Comparison of ENCODE assay signal across 7 mouse cellular contexts in the genomic region with DNA sequence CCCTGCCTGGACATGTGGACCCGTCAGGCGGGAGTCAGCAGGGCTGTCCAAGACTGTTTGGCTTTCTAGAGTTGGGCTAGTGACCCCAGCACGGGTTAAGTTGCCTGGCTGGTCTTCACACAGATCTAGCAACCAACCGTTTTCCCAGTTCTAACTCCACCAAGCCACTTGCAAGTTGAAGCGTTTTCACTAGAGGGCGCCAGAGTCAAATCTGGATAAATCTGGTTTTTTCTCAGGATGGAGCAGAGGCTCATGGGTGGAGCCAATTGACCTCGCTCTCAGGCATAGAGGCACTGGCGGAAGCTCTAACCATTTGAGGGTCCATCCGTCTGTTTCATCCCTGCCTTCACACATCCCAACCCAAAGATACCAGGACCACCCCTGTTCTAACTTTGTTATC. TPM values are rescaled to one million over a fixed set of nuclear protein-coding genes. Genes with fewer than 3 reads are reported as not detected.
DNase-seq lines count a peak whose midpoint lies in the region; ATAC-seq and TF ChIP-seq lines count a peak whose summit lies in the region.

No protein-coding gene starts in this region.

- H3K9ac ChIP-seq in ES-E14 (ENCODE audit: insufficient read depth, low read depth, low read length, poor library complexity, severe bottlenecking) = no peak overlapping the region; the same call in 1 of the 2 replicates
- H3K9ac ChIP-seq in intestine, postnatal 0 days (ENCODE audit: low read depth, low read length) = no peak overlapping the region
- no peak overlapping the region for H3K9ac ChIP-seq in liver, postnatal 0 days (replicated peaks)

- H3K4me2 ChIP-seq in intestine, postnatal 0 days (replicated peaks; ENCODE audit: low read depth) = no peak overlapping the region
- no peak overlapping the region for H3K4me2 ChIP-seq in liver, postnatal 0 days (ENCODE audit: low read depth, low read length)

- 44% methylated on average over 9 of the region's 9 CpGs for WGBS in intestine, postnatal 0 days
- WGBS in liver, postnatal 0 days (ENCODE audit: insufficient replicate concordance) = 42% methylated on average over 9 of the region's 9 CpGs

- peak overlapping the region in 1 of 2 experiments; percentile 11; a peak in 2 of 4 replicates for H3K4me3 ChIP-seq in ES-E14 (ENCODE audit: insufficient read depth in 1 of 2, low read depth in 1 of 2, low read length in 2 of 2, poor library complexity in 1 of 2, severe bottlenecking in 1 of 2)
- H3K4me3 ChIP-seq in intestine, postnatal 0 days (ENCODE audit: low read depth, low read length) = no peak overlapping the region
- H3K4me3 ChIP-seq in liver, postnatal 0 days (ENCODE audit: low read depth, low read length) = no peak overlapping the region

- no peak for TF ChIP-seq EP300 in liver, postnatal 0 days (IDR thresholded peaks at IDR 0.05; ENCODE audit: low read depth)

- H3K36me3 ChIP-seq in ES-E14 (ENCODE audit: control insufficient read depth, insufficient read depth, low read length, poor library complexity, severe bottlenecking) = no peaks in the 10 kb centered on the region
- H3K36me3 ChIP-seq in intestine, postnatal 0 days (ENCODE audit: control insufficient read depth, insufficient read depth) = no peaks in the 10 kb centered on the region
- no peaks in the 10 kb centered on the region for H3K36me3 ChIP-seq in liver, postnatal 0 days (replicated peaks; ENCODE audit: insufficient read depth, low read length)

- TF ChIP-seq CTCF in intestine, postnatal 0 days (IDR thresholded peaks at IDR 0.05; ENCODE audit: low read depth) = peak; percentile 77
- peak; percentile 78 for TF ChIP-seq CTCF in liver, postnatal 0 days (IDR thresholded peaks at IDR 0.05; ENCODE audit: low read depth)

- no peak overlapping the region for H3K27ac ChIP-seq in ES-E14 (ENCODE audit: insufficient read depth, low read depth, low read length, poor library complexity, severe bottlenecking)
- no peak overlapping the region for H3K27ac ChIP-seq in intestine, postnatal 0 days (ENCODE audit: low read depth, low read length)
- H3K27ac ChIP-seq in liver, postnatal 0 days (ENCODE audit: low read depth) = no peak overlapping the region

- H3K27me3 ChIP-seq in intestine, postnatal 0 days (replicated peaks; ENCODE audit: control insufficient read depth, insufficient read depth, low read length) = no peaks in the 10 kb centered on the region
- H3K27me3 ChIP-seq in liver, postnatal 0 days (ENCODE audit: insufficient read depth, low read length) = no peaks in the 10 kb centered on the region

- ATAC-seq in intestine, postnatal 0 days = no peak
- peak; percentile 37 for ATAC-seq in liver, postnatal 0 days
- peak; percentile 8; the same call in 1 of the 2 replicates for ATAC-seq in neutrophil, adult 5-6 weeks (ENCODE audit: extremely low read depth, insufficient number of reproducible peaks, low FRiP score, poor library complexity, severe bottlenecking)

- H3K4me1 ChIP-seq in ES-E14 (ENCODE audit: control insufficient read depth in 2 of 2, insufficient read depth in 2 of 2, low read length in 2 of 2, poor library complexity in 1 of 2) = peaks cover 0 to 10% of the 10 kb centered on the region in 2 experiments; a peak in 1 of 4 replicates
- no peaks in the 10 kb centered on the region for H3K4me1 ChIP-seq in intestine, postnatal 0 days (replicated peaks; ENCODE audit: control insufficient read depth, insufficient read depth, low read length)
- H3K4me1 ChIP-seq in liver, postnatal 0 days (ENCODE audit: insufficient read depth) = peaks cover 11% of the 10 kb centered on the region

- in situ Hi-C loops in ES-E14 (cut with MboI; ENCODE audit: low sequenced_read_pairs in 2 of 2, unreplicated experiment in 2 of 2) = no loop called here

- H3K9me3 ChIP-seq in ES-E14 (ENCODE audit: control insufficient read depth, insufficient read depth, low read depth, low read length) = no peaks in the 10 kb centered on the region
- H3K9me3 ChIP-seq in intestine, postnatal 0 days (ENCODE audit: control insufficient read depth) = no peaks in the 10 kb centered on the region
- no peaks in the 10 kb centered on the region for H3K9me3 ChIP-seq in liver, postnatal 0 days (ENCODE audit: low read length)

- DNase-seq in ES-E14 (ENCODE audit: low read depth, low spot score) = peak; percentile 95
- DNase-seq in adrenal gland, adult 18-20 months (ENCODE audit: low spot score in 2 of 2) = peak; percentile 56 to 61
- peak; percentile 85 for DNase-seq in embryo, embryonic 10.5 days (ENCODE audit: low spot score)
- peak; percentile 32 to 62 for DNase-seq in gastrocnemius, postnatal 4 days (ENCODE audit: low spot score in 2 of 2)
- DNase-seq in liver, postnatal 0 days = peak; percentile 77

TF ChIP-seq in ES-E14, 5 proteins besides CTCF, POLR2A, EP300 and RAD21:
- no peak for TF ChIP-seq HCFC1 (IDR thresholded peaks at IDR 0.05; ENCODE audit: borderline replicate concordance, insufficient read depth, low read length)
- TF ChIP-seq ZC3H11A (IDR thresholded peaks at IDR 0.05; ENCODE audit: borderline replicate concordance, low read depth, low read length) = peak; percentile 31; the same call in 1 of the 2 replicates
- peak; percentile 43; the same call in 1 of the 2 replicates for TF ChIP-seq ZNF384 (IDR thresholded peaks at IDR 0.05; ENCODE audit: low read depth, low read length)
- no peak for TF ChIP-seq MAFK (IDR thresholded peaks at IDR 0.05; ENCODE audit: insufficient read depth, low read depth, low read length)
- no peak for TF ChIP-seq CHD2 (IDR thresholded peaks at IDR 0.05; ENCODE audit: low read depth, low read length)

RNA-seq across cellular contexts. Expression of a gene that starts 17.6 kb away (rescaled TPM):
- total RNA-seq in ES-E14 (2012; rRNA removed) = 0.09 TPM in 1 of 2 replicates, not detected in the other
- not detected for total RNA-seq in adrenal gland, adult 18-20 months (2021)
- total RNA-seq in gastrocnemius, postnatal 4 days (2021) = 1 to 10 TPM; 6.9 to 7.8 TPM
- not detected in 2 replicates for polyA plus RNA-seq in intestine, postnatal 0 days (2015; fragmentation: Nextera tagmentation; extraction: Ambion mirVana)
- polyA plus RNA-seq in liver, postnatal 0 days (2015; fragmentation: Nextera tagmentation; extraction: Ambion mirVana) = not detected in 2 replicates
- total RNA-seq in neutrophil, adult 5-6 weeks (2017) = not detected in 2 replicates

RNA-seq across cellular contexts. Expression of a gene that starts 55.1 kb away (rescaled TPM):
- 56.5 and 78.0 TPM in 2 replicates for total RNA-seq in ES-E14 (2012; rRNA removed)
- total RNA-seq in adrenal gland, adult 18-20 months (2021) = 100 to 1,000 TPM; 138 to 182 TPM
- total RNA-seq in gastrocnemius, postnatal 4 days (2021) = 100 to 1,000 TPM; 142 to 159 TPM
- 290 and 292 TPM in 2 replicates for polyA plus RNA-seq in intestine, postnatal 0 days (2015; fragmentation: Nextera tagmentation; extraction: Ambion mirVana)
- 84.0 and 93.8 TPM in 2 replicates for polyA plus RNA-seq in liver, postnatal 0 days (2015; fragmentation: Nextera tagmentation; extraction: Ambion mirVana)
- total RNA-seq in neutrophil, adult 5-6 weeks (2017) = 91.2 and 98.1 TPM in 2 replicates
